Mouse (Mus musculus): Measurements from ENCODE around the gene Olfr748.
"Not testable (repeated sequence)": the region's sequence is repeated elsewhere in the genome, so short reads cannot be mapped to it uniquely, and the experiment has no call there.

Olfr748 gene
- long read RNA-seq, experiment 1, result 0 reads
- long read RNA-seq, experiment 2, result 0 reads

DNA sequence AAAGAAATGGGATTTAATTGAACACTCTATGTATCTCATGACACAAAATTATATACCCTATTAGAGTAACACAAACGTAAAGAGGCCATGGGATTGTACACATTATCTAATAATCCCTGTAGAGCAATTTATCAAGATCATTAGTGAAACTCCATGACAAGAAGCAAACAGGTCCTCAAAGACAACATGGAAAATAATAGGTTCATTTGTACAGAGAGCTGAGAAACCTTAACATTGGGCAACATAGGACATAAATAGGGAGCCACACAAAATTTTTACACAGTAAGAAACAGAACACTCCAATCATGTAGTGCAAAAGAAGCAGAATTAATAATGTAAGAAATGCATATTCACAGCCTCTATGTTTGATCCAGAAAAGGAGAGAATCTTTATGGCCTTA lies at the start of gene Olfr748:
Gene Olfr748, plus strand, starts transcription at position 301 of the 400 bp plus-strand sequence.
- intact Hi-C loops (cut with DNase I), result no loop called here

DNA sequence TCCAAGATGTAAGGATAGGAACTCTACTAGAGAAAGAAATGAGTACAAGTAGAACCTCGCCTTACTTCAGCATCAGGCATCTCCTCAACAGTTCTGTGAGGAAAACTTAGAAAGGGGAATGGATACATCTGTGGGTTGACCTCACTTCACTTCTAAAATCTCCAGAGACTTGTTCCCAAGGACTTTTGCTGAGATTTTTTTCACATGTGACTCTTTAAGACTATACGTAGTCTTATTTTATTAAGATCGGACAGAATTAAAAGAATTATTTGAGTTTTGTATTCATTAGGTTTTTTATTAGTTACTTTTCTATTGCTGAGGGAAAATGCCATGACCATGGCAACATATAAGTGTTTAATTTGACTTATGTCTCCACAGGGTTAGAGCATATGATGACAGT lies 14.1 kb upstream of the Olfr748 start, which contains the start of gene Olfr747:
Gene Olfr747, minus strand, starts transcription at position 101 of the 400 bp plus-strand sequence.
- intact Hi-C loops (cut with DNase I), result no loop called here

DNA sequence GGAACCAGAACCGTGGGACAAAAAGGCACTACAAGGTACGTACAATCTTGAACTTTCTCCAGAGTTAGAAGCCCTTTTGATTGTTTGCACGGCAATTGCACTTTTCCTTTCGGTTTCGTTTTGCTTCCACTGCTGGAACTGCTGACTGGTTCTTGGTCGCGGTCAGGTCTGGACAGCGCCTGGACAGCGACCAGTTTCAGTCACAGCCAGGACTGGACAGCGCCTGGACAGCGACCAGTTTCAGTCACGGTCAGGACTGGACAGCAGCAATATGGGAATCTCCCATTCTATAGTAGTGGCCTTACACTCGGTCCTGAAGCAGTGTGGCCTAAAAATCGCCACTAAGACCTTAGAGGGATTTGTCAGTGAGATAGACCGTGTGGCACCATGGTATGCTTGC lies 12.7 kb downstream of the Olfr748 start:
- intact Hi-C loops (cut with DNase I), result not testable (repeated sequence)

DNA sequence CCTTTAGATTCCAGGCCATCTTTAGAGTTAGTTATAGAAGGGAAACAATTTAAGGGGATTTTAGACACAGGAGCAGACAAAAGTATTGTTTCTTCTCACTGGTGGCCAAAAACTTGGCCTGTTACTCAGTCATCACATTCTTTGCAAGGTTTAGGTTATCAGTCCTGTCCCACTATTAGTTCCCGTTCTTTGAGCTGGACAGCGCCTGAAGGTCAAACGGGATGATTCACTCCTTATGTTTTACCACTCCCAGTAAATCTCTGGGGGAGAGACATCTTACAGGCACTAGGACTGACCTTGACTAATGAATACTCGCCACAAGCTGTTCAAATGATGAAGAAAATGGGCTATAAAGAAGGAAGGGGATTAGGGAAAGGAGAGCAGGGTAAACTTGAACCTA lies 15.2 kb downstream of the Olfr748 start:
- intact Hi-C loops (cut with DNase I), result not testable (repeated sequence)

DNA sequence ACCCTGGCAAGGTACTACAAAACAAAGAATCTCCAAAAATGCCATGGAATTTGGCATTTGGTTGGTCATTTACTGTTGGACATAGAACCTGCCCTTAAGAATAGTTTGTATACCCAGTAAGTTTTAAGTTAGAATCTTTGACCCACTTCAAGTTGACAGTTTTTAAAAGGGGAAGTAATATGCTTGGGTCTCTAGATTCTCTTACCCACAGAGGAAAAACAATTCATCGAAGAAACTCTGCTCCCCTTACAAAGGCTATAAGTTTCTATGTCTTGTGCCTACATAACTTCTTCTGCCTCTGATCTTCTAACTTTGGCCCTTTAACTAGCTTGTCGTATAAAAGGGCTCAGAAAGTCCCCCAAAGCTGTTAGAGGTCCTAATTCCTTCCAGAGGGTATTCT lies 33.2 kb downstream of the Olfr748 start:
- intact Hi-C loops (cut with DNase I), result no loop called here

DNA sequence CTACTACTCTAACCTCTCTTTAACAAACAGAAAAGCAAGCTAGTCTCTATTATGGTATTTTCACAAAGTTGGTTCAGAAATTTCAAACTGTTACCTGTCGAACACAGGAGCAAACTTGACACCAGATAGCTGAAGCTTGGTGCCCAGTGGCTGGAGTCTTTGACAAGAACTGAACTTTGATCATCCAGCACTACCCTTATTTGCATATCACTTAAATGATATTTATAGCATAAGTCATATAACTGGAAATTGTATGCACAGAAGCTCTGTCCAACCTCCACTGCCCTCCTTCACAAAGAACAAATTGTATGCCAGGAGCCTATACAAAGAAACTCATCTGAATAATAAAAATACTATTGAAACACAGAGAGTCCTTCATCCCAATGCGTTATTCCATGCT lies 34.4 kb downstream of the Olfr748 start:
- intact Hi-C loops (cut with DNase I), result no loop called here

DNA sequence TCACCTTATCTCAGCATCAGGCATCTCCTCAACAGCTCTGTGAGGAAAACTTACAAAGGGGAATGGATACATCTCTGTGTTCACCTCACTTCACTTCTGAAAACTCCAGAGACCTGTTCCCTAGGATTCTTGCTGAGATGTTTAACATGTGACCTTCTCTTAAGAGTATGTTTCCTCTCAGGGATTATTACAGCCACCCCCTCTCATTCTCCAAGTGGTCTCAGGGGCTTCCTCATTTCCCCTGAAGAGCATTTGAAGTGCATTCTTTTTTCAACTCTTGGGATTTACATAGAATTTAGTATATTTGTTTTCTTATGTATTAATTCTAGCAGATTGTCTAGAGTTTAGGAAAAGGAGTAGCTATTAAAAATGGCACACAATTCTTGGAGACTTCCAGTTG lies 37.8 kb downstream of the Olfr748 start, which contains the start of gene Olfr749:
Gene Olfr749, minus strand, starts transcription at position 101 of the 400 bp plus-strand sequence.
- intact Hi-C loops (cut with DNase I), result no loop called here

DNA sequence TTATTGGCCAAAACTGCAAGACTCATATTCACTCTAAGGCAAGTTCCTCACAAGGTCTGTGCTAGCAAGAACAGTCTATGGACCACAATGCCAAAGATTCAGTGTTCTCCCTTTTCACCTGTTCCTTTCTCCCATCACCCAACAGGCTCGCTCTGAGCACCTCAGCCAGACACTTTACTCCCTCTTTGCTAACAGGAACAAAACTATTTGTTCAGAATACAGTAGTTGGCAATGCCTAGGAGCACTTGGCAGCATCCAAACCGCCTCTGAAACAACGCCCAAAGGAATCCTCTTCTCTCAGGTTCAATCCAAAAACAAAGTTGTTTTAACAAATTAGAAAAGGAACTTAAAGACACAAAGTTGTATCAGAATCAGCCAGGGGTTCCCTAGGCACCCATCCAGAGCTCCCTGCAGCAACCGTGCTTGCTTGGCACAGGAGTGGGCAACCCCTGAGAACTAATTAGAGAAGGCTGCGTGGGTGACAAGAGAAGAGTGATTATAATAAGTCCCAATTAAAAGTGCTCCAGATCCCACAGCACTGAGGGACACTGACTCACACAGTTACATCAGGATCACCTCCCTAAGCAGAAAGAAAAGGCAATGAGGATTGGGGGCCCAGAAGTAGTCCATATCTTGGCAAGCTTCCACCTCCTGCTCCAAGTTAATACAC lies 51.4 kb downstream of the Olfr748 start:
- intact Hi-C loops (cut with DNase I), result no loop called here

Measured in adrenal gland (tissue).